10 mouse cellular contexts compared by ENCODE assay signal in the genomic region with DNA sequence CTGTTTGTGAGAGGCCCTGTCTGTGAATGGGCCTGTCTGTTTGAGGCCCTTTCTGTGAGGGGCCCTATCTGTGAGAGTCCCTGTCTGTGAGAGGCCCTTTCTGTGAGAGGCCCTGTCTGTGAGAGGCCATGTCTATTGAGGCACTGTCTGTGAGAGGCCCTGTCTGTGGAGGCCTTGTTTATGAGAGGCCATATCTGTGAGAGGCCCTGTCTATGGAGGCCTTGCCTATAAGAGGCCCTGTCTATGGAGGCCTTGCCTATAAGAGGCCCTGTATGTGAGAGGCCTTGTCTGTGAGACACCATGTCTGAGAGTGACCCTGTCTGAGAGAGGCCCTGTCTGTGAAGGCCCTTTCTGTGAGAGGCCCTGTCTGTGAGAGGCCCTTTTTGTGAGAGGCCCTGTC. TPM values are rescaled to one million over a fixed set of nuclear protein-coding genes. Genes with fewer than 3 reads are reported as not detected.
DNase-seq lines count a peak whose midpoint lies in the region; ATAC-seq lines count a peak whose summit lies in the region.
"Had no signal": no experiment of that assay in that cellular context is flagged by ENCODE, and none has a peak within 500 bp of the region (broad histone marks: within the 10 kb centered on the region; RNA-seq: fewer than 3 reads in every experiment).

No protein-coding gene starts in this region.

- H3K4me2 ChIP-seq in hindbrain, embryonic 13.5 days = no peak overlapping the region
- no peak overlapping the region for H3K4me2 ChIP-seq in hindbrain, embryonic 16.5 days (ENCODE audit: low read length)
- no peak overlapping the region for H3K4me2 ChIP-seq in embryonic facial prominence, embryonic 13.5 days
- peak overlapping the region; percentile 49 for H3K4me2 ChIP-seq in liver, embryonic 11.5 days
- H3K4me2 ChIP-seq: hindbrain, embryonic 15.5 days had no signal

- H3K4me1 ChIP-seq in hindbrain, embryonic 13.5 days (replicated peaks) = no peaks in the 10 kb centered on the region
- H3K4me1 ChIP-seq in hindbrain, embryonic 16.5 days (ENCODE audit: control insufficient read depth, insufficient read depth, low read depth, low read length) = no peaks in the 10 kb centered on the region
- H3K4me1 ChIP-seq in embryonic facial prominence, embryonic 13.5 days = no peaks in the 10 kb centered on the region
- peaks cover 17% of the 10 kb centered on the region; the same call in 1 of the 2 replicates for H3K4me1 ChIP-seq in liver, embryonic 11.5 days (replicated peaks; ENCODE audit: control insufficient read depth, insufficient read depth, low read length)
- H3K4me1 ChIP-seq: hindbrain, embryonic 15.5 days had no signal

- H3K36me3 ChIP-seq in hindbrain, embryonic 13.5 days = peaks cover 45% of the 10 kb centered on the region
- H3K36me3 ChIP-seq in hindbrain, embryonic 16.5 days (ENCODE audit: control insufficient read depth, insufficient read depth, low read length) = 0 out of 2 replicates have a peak, but pooled peaks cover 2% of the 10 kb centered on the region
- H3K36me3 ChIP-seq in embryonic facial prominence, embryonic 13.5 days = peaks cover 30% of the 10 kb centered on the region
- 0 out of 2 replicates have a peak, but pooled peaks cover 9% of the 10 kb centered on the region for H3K36me3 ChIP-seq in liver, embryonic 11.5 days (ENCODE audit: control insufficient read depth, insufficient read depth, low read length)

- peak; percentile 61 for DNase-seq in c-Kit-positive CD71-positive TER-119-positive erythroid progenitor cells, embryonic 14.5 days (ENCODE audit: low spot score)
- DNase-seq in liver, embryonic 11.5 days (ENCODE audit: low spot score) = no peak
- no peak for DNase-seq in thymus, postnatal 4 days
- DNase-seq: layer of hippocampus, adult 9-11 months had no signal

- H3K9me3 ChIP-seq in hindbrain, embryonic 13.5 days = no peaks in the 10 kb centered on the region
- H3K9me3 ChIP-seq in hindbrain, embryonic 16.5 days (ENCODE audit: control insufficient read depth, low read length) = no peaks in the 10 kb centered on the region
- H3K9me3 ChIP-seq in embryonic facial prominence, embryonic 13.5 days = no peaks in the 10 kb centered on the region
- no peaks in the 10 kb centered on the region for H3K9me3 ChIP-seq in liver, embryonic 11.5 days (ENCODE audit: control insufficient read depth, low read length)
- H3K9me3 ChIP-seq: hindbrain, embryonic 15.5 days had no signal

- ATAC-seq in hindbrain, embryonic 13.5 days (ENCODE audit: low FRiP score) = no peak
- ATAC-seq in hindbrain, embryonic 16.5 days = no peak
- no peak for ATAC-seq in embryonic facial prominence, embryonic 13.5 days (ENCODE audit: insufficient number of reproducible peaks, insufficient read depth, low FRiP score, low TSS enrichment, low read depth)
- peak; percentile 88 for ATAC-seq in liver, embryonic 11.5 days (replicated peaks; ENCODE audit: low FRiP score)
- no peak for ATAC-seq in erythroid progenitor cell, adult 5-6 weeks (replicated peaks; ENCODE audit: low FRiP score, poor library complexity, severe bottlenecking)
- ATAC-seq: activated CD4-positive, CD25-positive, alpha-beta regulatory T cell, adult 4 months had no signal

- no peak overlapping the region for H3K9ac ChIP-seq in hindbrain, embryonic 13.5 days
- H3K9ac ChIP-seq in hindbrain, embryonic 16.5 days (ENCODE audit: low read depth, low read length) = no peak overlapping the region
- H3K9ac ChIP-seq in embryonic facial prominence, embryonic 13.5 days = peak overlapping the region; percentile 23; the same call in 1 of the 2 replicates
- H3K9ac ChIP-seq in liver, embryonic 11.5 days (ENCODE audit: low read depth, low read length) = peak overlapping the region; percentile 71
- H3K9ac ChIP-seq: hindbrain, embryonic 15.5 days had no signal

- H3K27ac ChIP-seq in hindbrain, embryonic 13.5 days = peak overlapping the region; percentile 30
- no peak overlapping the region for H3K27ac ChIP-seq in hindbrain, embryonic 16.5 days (ENCODE audit: low read depth, low read length)
- H3K27ac ChIP-seq in embryonic facial prominence, embryonic 13.5 days = no peak overlapping the region
- H3K27ac ChIP-seq in liver, embryonic 11.5 days (ENCODE audit: low read depth, low read length) = peak overlapping the region; percentile 90
- H3K27ac ChIP-seq: hindbrain, embryonic 15.5 days had no signal

- no peak overlapping the region for H3K4me3 ChIP-seq in hindbrain, embryonic 13.5 days
- no peak overlapping the region for H3K4me3 ChIP-seq in hindbrain, embryonic 16.5 days (ENCODE audit: low read length)
- no peak overlapping the region for H3K4me3 ChIP-seq in embryonic facial prominence, embryonic 13.5 days
- peak overlapping the region; percentile 23 for H3K4me3 ChIP-seq in liver, embryonic 11.5 days (ENCODE audit: low read depth, low read length)
- H3K4me3 ChIP-seq: hindbrain, embryonic 15.5 days had no signal

- no peaks in the 10 kb centered on the region for H3K27me3 ChIP-seq in hindbrain, embryonic 13.5 days
- no peaks in the 10 kb centered on the region for H3K27me3 ChIP-seq in hindbrain, embryonic 16.5 days (replicated peaks; ENCODE audit: control insufficient read depth, insufficient read depth, low read length)
- H3K27me3 ChIP-seq in embryonic facial prominence, embryonic 13.5 days = no peaks in the 10 kb centered on the region
- H3K27me3 ChIP-seq in liver, embryonic 11.5 days (replicated peaks; ENCODE audit: control insufficient read depth, insufficient read depth, low read length) = no peaks in the 10 kb centered on the region
- H3K27me3 ChIP-seq: hindbrain, embryonic 15.5 days had no signal

RNA-seq across cellular contexts. Expression of a gene that starts 31.5 kb away (rescaled TPM):
- 36.6 and 45.5 TPM in 2 replicates for polyA plus RNA-seq in hindbrain, embryonic 13.5 days (2015; fragmentation: Nextera tagmentation; extraction: Ambion mirVana)
- 54.4 and 56.7 TPM in 2 replicates for polyA plus RNA-seq in hindbrain, embryonic 16.5 days (2015; fragmentation: Nextera tagmentation; extraction: Ambion mirVana)
- 34.6 and 40.5 TPM in 2 replicates for polyA plus RNA-seq in embryonic facial prominence, embryonic 13.5 days (2015; fragmentation: Nextera tagmentation; extraction: Ambion mirVana)
- 39.2 and 48.1 TPM in 2 replicates for polyA plus RNA-seq in liver, embryonic 11.5 days (2014; fragmentation: Nextera tagmentation; extraction: Ambion mirVana)
- 4.6 and 6.8 TPM in 2 replicates for total RNA-seq in erythroid progenitor cell, adult 5-6 weeks (2015; ENCODE audit: low replicate concordance)
- 6.8 and 10.8 TPM in 2 replicates for total RNA-seq in erythroid progenitor cell, adult 5-6 weeks (2017; ENCODE audit: low replicate concordance)

RNA-seq across cellular contexts. Expression of a gene that starts 33.1 kb away (rescaled TPM):
- polyA plus RNA-seq in hindbrain, embryonic 13.5 days (2015; fragmentation: Nextera tagmentation; extraction: Ambion mirVana) = 34.1 and 35.5 TPM in 2 replicates
- polyA plus RNA-seq in hindbrain, embryonic 16.5 days (2015; fragmentation: Nextera tagmentation; extraction: Ambion mirVana) = 68.3 and 71.0 TPM in 2 replicates
- polyA plus RNA-seq in embryonic facial prominence, embryonic 13.5 days (2015; fragmentation: Nextera tagmentation; extraction: Ambion mirVana) = 46.4 and 55.6 TPM in 2 replicates
- 77.9 and 78.2 TPM in 2 replicates for polyA plus RNA-seq in liver, embryonic 11.5 days (2014; fragmentation: Nextera tagmentation; extraction: Ambion mirVana)
- 1.8 and 3.8 TPM in 2 replicates for total RNA-seq in erythroid progenitor cell, adult 5-6 weeks (2015; ENCODE audit: low replicate concordance)
- total RNA-seq in erythroid progenitor cell, adult 5-6 weeks (2017; ENCODE audit: low replicate concordance) = 2.2 and 8.0 TPM in 2 replicates

RNA-seq across cellular contexts. Expression of a gene that starts 33.2 kb away (rescaled TPM):
- 86.5 and 88.1 TPM in 2 replicates for polyA plus RNA-seq in hindbrain, embryonic 13.5 days (2015; fragmentation: Nextera tagmentation; extraction: Ambion mirVana)
- 72.4 and 75.8 TPM in 2 replicates for polyA plus RNA-seq in hindbrain, embryonic 16.5 days (2015; fragmentation: Nextera tagmentation; extraction: Ambion mirVana)
- polyA plus RNA-seq in embryonic facial prominence, embryonic 13.5 days (2015; fragmentation: Nextera tagmentation; extraction: Ambion mirVana) = 64.5 and 70.3 TPM in 2 replicates
- polyA plus RNA-seq in liver, embryonic 11.5 days (2014; fragmentation: Nextera tagmentation; extraction: Ambion mirVana) = 95.3 and 104 TPM in 2 replicates
- 6.7 and 15.5 TPM in 2 replicates for total RNA-seq in erythroid progenitor cell, adult 5-6 weeks (2015; ENCODE audit: low replicate concordance)
- 14.4 and 14.9 TPM in 2 replicates for total RNA-seq in erythroid progenitor cell, adult 5-6 weeks (2017; ENCODE audit: low replicate concordance)

RNA-seq across cellular contexts. Expression of a gene that starts 41.0 kb away (rescaled TPM):
- polyA plus RNA-seq in hindbrain, embryonic 13.5 days (2015; fragmentation: Nextera tagmentation; extraction: Ambion mirVana) = 18.4 and 19.3 TPM in 2 replicates
- polyA plus RNA-seq in hindbrain, embryonic 16.5 days (2015; fragmentation: Nextera tagmentation; extraction: Ambion mirVana) = 23.0 and 24.7 TPM in 2 replicates
- polyA plus RNA-seq in embryonic facial prominence, embryonic 13.5 days (2015; fragmentation: Nextera tagmentation; extraction: Ambion mirVana) = 16.5 and 16.6 TPM in 2 replicates
- polyA plus RNA-seq in liver, embryonic 11.5 days (2014; fragmentation: Nextera tagmentation; extraction: Ambion mirVana) = 20.6 and 22.3 TPM in 2 replicates
- 16.6 and 20.1 TPM in 2 replicates for total RNA-seq in erythroid progenitor cell, adult 5-6 weeks (2015; ENCODE audit: low replicate concordance)
- total RNA-seq in erythroid progenitor cell, adult 5-6 weeks (2017; ENCODE audit: low replicate concordance) = 24.1 and 30.7 TPM in 2 replicates

RNA-seq across cellular contexts. Expression of a gene that starts 47.3 kb away (rescaled TPM):
- polyA plus RNA-seq in hindbrain, embryonic 13.5 days (2015; fragmentation: Nextera tagmentation; extraction: Ambion mirVana) = 6.9 and 7.2 TPM in 2 replicates
- 7.9 and 10.8 TPM in 2 replicates for polyA plus RNA-seq in hindbrain, embryonic 16.5 days (2015; fragmentation: Nextera tagmentation; extraction: Ambion mirVana)
- polyA plus RNA-seq in embryonic facial prominence, embryonic 13.5 days (2015; fragmentation: Nextera tagmentation; extraction: Ambion mirVana) = 11.5 and 12.7 TPM in 2 replicates
- polyA plus RNA-seq in liver, embryonic 11.5 days (2014; fragmentation: Nextera tagmentation; extraction: Ambion mirVana) = 4.3 and 7.2 TPM in 2 replicates
- not detected in 2 replicates for total RNA-seq in erythroid progenitor cell, adult 5-6 weeks (2015; ENCODE audit: low replicate concordance)
- total RNA-seq in erythroid progenitor cell, adult 5-6 weeks (2017; ENCODE audit: low replicate concordance) = 3.3 TPM in 1 of 2 replicates, not detected in the other
- polyA plus RNA-seq: activated CD4-positive, CD25-positive, alpha-beta regulatory T cell, adult 4 months had no signal

Comparison
In these comparisons a context has a peak if more than half of its experiments do, and no peak if none do; other contexts are left out.
1. H3K27ac ChIP-seq: peak in hindbrain, embryonic 13.5 days (single experiment) and liver, embryonic 11.5 days (single experiment); none in hindbrain, embryonic 16.5 days (single experiment) and embryonic facial prominence, embryonic 13.5 days (single experiment).
2. H3K9ac ChIP-seq: peak in embryonic facial prominence, embryonic 13.5 days (single experiment) and liver, embryonic 11.5 days (single experiment); none in hindbrain, embryonic 13.5 days (single experiment) and hindbrain, embryonic 16.5 days (single experiment).